Mouse (Mus musculus) granulocyte monocyte progenitor cell, adult 5-6 weeks (primary cell): Measurements from ENCODE around the gene Arrdc5. TPM values are rescaled to one million over a fixed set of nuclear protein-coding genes. Genes with fewer than 3 reads are reported as not detected.
"Not testable (repeated sequence)": the region's sequence is repeated elsewhere in the genome, so short reads cannot be mapped to it uniquely, and the experiment has no call there.

ENCODE experiments used
- ATAC-seq: replicated peaks from 2 replicates; pipeline ENCODE4 v1.8.0; 2016; ENCODE audit warnings: mild to moderate bottlenecking, moderate TSS enrichment, inconsistent platforms; ENCODE audit not compliant: poor library complexity, severe bottlenecking
- total RNA-seq, 2 experiments: library from RNA; stranded (forward) in 1 of 2; stranded (reverse) in 1 of 2; fragments of 200-712, 200-1000 nt in 1 of 2; fragments of >200 nt in 1 of 2; fragmentation: Nextera tagmentation in 1 of 2; gene quantifications; 2 replicates each; pipeline ENCODE4 v1.2.3; 2014 to 2017

Arrdc5 gene
- total RNA-seq, 2 experiments from 2014 or later = not detected

GRCm38 (mm10) chr17:56279481-56280155 is 20.5 kb downstream of the Arrdc5 start:
- no peak for ATAC-seq

DNA sequence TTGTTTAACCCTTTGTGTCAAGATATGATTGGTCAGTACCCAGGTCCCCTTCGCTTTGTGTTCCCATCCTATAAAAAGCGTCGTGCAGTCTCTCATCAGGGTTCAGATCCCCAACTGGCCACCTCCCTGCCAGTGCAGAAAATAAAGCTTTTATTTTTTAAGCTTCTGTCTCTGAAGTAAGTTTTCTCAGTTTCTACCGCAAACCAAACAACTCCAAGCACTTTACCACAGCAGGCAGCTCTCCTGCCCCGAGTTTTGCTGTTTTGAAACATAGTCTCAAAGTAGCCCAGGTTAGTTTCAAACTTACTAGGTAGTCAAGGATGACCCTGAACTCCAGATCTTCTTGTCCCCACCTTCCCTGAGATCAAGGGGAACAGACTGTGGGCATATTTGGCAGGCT is 21.7 kb downstream of the Arrdc5 start:
- no peak for ATAC-seq

DNA sequence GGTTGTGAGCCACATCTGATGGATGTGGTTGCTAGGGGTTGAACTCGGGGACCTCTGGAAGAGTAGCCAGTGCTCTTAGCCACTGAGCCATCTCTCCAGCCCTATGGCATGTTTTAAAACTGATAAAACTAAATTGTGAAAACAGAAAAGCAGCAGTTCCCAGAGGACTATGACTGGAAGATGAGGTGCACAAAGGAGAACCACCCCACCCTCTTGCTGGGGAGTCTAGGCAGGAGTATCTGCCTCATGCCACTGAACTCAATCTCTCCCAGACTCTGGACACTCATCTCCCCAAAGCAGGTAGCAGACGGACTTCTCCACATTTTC is 22.6 kb downstream of the Arrdc5 start:
- ATAC-seq = no peak

GRCm38 (mm10) chr17:56276643-56277566 is 23.2 kb downstream of the Arrdc5 start, which contains the start of gene Ticam1:
TSS of gene Ticam1 (minus strand) at chr17:56276786.
- ATAC-seq = peak; percentile 83

DNA sequence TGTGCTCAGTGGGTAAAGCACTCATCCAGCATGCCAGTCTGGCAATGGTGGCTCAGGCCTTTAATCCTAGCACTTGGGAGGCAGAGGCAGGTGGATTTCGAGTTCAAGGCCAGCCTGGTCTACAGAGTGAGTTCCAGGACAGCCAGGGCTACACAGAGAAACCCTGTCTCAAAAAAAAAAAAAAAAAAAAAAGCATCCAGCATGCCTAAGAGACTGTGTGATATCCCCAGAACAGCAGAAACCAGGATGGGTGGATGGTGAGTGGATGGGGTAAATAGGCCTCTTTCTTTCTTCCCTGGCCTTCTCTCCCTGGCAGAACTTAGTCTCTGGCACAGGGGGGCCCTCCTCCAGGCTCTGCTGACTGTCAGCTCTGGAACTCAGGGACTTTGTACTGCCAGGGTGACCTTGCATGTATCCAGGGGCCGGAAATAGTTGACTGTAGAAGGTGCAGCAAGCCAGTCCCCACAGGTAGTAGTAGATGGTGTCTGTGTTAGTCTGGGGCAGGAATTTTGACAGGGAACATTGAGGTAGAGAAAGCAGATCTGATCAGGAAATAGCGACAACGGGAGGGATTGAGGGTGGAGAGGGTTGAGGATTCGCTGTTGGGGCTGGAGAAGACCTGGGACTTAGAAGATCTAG is 24.1 kb downstream of the Arrdc5 start:
- ATAC-seq = no peak

DNA sequence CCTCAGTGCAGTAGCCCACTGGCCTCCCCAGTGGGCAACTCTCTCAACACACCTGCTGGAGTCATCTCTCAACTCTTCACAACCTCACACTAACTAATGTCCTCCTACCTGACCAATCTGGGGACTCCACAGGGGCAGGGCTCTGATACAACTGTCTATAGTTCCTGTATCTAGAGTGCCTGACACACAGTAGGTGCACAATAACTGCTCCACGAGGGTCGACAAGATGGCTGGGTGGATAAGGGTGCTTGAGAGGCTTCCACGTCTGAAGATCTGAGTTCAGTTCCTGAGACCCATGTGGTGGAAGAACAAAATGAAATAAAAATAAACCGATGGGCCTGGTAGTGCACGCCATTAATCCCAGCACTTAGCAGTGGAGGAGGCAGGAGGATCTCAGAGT is 26.1 kb downstream of the Arrdc5 start:
- ATAC-seq = no peak

- no peak for ATAC-seq
These were observed 26.6 kb downstream of the Arrdc5 start for GRCm38 (mm10) chr17:56273482-56273881.

- ATAC-seq = no peak
These were observed 27.4 kb downstream of the Arrdc5 start for GRCm38 (mm10) chr17:56272644-56273043.

DNA sequence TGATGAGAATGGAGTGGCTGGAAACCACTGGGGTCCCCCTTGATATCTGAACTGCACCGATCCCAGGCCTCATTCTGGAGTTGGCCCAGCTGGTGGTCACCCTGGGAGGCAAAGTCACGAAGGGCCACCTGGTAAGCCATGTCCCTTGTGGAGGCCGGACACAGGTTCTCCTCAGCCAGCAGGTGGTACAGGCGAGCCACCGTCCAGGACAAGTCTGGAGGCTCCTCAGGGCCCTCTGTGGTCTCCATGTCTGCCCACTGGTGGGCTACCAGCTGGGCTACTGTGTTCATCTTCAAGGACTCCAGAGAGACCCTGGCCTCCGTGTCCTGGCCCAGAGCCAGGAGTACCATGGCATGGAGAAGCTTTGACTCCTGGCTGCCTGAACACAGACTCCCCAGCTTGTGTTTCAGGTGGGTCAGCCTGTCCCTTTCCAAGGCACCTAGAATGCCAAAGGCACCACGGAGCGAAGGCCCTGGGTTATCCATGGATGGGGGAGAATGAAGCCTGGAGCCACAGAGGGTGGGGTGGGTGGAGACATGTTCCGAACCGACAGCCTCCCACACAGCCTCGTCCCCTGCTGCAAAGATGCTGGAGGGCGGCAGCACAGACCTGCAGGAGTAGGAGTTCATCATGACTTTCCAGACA is 28.4 kb downstream of the Arrdc5 start:
- no peak for ATAC-seq

- no peak for ATAC-seq
These were observed 30.3 kb downstream of the Arrdc5 start for GRCm38 (mm10) chr17:56269741-56270140.

GRCm38 (mm10) chr17:56269153-56269630 is 30.9 kb downstream of the Arrdc5 start:
- peak; percentile 70 for ATAC-seq

- ATAC-seq = peak; percentile 55
These were observed 33.8 kb downstream of the Arrdc5 start for GRCm38 (mm10) chr17:56266271-56266670.

DNA sequence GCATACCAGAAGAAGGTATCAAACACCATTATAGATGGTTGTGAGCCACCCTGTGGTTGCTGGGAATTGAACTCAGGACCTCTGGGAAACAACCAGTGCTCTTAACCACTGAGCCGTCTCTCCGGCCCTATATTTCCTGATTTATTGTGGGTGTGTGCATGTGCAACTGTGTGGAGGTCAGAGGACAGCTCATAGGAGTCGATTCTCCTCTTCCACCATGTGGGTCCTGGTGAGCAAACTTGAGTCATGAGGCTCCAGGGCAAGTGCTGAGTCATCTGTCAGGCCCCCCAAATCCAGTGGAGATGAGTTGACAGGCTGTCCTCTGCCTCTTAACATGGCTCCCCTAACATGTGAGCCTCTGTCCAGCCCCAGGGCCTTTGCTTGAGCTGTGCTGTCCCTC is 34.2 kb downstream of the Arrdc5 start:
- ATAC-seq = peak; percentile 28

DNA sequence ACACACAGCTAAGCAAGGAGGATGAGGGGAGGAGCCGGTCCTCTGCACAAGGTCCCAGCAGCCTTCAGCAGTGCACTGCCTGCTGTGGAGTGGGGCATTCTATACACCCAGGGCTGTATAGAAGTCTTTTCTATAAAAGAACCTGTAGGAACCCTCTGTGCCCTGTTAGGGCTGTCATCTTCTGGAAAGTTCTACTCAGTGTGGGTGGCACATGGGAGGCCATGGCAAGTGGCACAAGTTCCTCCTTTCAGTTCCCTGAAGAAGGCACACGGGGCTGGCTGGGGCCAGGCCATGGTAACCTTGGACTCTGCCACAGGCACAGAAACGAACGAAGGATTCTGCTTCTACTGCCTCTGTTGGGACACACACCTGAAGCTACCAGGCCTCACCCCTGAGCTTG is 35.1 kb downstream of the Arrdc5 start:
- peak; percentile 52 for ATAC-seq

- ATAC-seq = peak; percentile 60
These were observed 36.1 kb downstream of the Arrdc5 start for GRCm38 (mm10) chr17:56264020-56264419.

DNA sequence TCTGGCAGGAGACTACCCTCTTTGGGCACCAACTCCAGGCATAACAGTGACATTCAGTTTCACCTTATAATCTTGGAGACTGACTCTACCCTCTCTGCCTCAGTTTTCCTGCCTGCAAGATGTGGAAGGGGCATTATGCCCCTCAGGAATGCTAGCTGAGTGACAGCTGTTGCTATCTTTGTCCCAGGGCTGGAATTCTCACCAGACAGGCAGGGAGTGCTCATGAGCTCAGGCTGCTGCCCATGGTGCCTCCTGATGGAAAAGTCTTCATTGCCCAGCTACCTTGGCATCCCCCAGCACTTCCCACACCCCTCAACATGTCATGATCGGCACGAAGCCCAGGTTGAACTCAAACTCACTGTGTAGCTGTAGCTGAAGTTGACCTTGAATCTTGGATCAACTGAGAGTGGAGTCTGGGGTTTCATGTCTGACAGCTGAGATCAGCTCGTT is 37.4 kb downstream of the Arrdc5 start:
- ATAC-seq = no peak

DNA sequence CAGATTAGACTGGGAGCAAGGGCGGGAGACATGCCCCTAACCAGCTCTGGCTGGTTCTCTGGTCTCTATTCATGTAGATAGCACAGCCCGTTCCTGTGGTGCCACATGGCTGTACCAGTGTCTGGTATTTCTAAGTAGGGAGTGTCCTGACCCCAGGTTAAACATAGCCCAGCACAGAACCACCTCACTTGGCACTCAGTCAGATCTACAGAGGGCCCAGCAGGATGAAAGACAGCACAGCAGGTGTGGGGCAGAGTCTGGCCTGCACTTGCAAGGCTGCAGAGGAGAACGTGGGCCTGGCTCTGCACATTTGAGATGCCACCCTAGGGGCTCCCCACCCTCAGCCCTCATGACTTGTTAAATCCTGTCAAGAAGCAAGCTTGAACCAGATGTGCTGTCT is 38.9 kb downstream of the Arrdc5 start:
- no peak for ATAC-seq

GRCm38 (mm10) chr17:56259301-56260037 is 40.6 kb downstream of the Arrdc5 start:
- no peak for ATAC-seq

GRCm38 (mm10) chr17:56258812-56259211 is 41.3 kb downstream of the Arrdc5 start:
- not testable (repeated sequence) for ATAC-seq

DNA sequence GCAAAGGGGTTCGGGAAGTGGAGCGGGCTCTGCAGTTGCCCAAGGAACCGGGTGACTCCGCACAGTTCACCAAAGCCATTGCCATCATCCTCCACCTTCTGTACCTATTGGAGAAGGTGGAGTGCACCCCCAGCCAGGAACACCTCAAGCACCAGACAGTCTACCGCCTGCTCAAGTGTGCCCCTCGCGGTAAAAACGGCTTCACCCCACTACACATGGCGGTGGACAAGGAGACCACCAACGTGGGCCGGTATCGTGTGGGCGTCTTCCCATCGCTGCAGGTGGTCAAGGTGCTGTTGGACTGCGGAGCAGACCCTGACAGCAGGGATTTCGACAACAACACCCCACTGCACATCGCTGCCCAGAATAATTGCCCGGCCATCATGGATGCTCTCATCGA is 41.8 kb downstream of the Arrdc5 start:
- not testable (repeated sequence) for ATAC-seq
